In genomic region chr2:79460107-79460506, GRCm38 (mm10) we compare ENCODE assay signal across 15 mouse cellular contexts. TPM values are rescaled to one million over a fixed set of nuclear protein-coding genes. Genes with fewer than 3 reads are reported as not detected.
DNase-seq lines count a peak whose midpoint lies in the region; ATAC-seq and TF ChIP-seq lines count a peak whose summit lies in the region.
"Had no signal": no experiment of that assay in that cellular context is flagged by ENCODE, and none has a peak within 500 bp of the region (broad histone marks: within the 10 kb centered on the region; RNA-seq: fewer than 3 reads in every experiment).

No protein-coding gene starts in this region.

- ATAC-seq in hindbrain, embryonic 13.5 days (ENCODE audit: low FRiP score), result no peak
- ATAC-seq in midbrain, postnatal 0 days (ENCODE audit: low FRiP score), result no peak
- ATAC-seq: activated CD4-positive, CD25-positive, alpha-beta regulatory T cell, adult 4 months had no signal

- H3K27ac ChIP-seq in hindbrain, embryonic 13.5 days, result peak overlapping the region; percentile 74
- no peak overlapping the region for H3K27ac ChIP-seq in midbrain, postnatal 0 days (ENCODE audit: low read depth, low read length)
- H3K27ac ChIP-seq: embryonic facial prominence, embryonic 15.5 days had no signal

- 4% methylated on average over 14 of the region's 14 CpGs for WGBS in hindbrain, embryonic 13.5 days
- WGBS in midbrain, postnatal 0 days, result 6% methylated on average over 14 of the region's 14 CpGs

- peaks cover 48% of the 10 kb centered on the region for H3K4me1 ChIP-seq in hindbrain, embryonic 13.5 days (replicated peaks)
- H3K4me1 ChIP-seq in midbrain, postnatal 0 days (ENCODE audit: insufficient read depth, low read length), result peaks cover 5% of the 10 kb centered on the region

- H3K4me2 ChIP-seq in hindbrain, embryonic 13.5 days, result peak overlapping the region; percentile 52
- H3K4me2 ChIP-seq in midbrain, postnatal 0 days (ENCODE audit: low read depth, low read length, poor library complexity, severe bottlenecking), result peak overlapping the region; percentile 38
- H3K4me2 ChIP-seq: embryonic facial prominence, embryonic 15.5 days; heart, embryonic 11.5 days had no signal

- DNase-seq in embryo, embryonic 10.5 days (ENCODE audit: low spot score), result peak; percentile 15
- no peak for DNase-seq in embryo, embryonic 11 days
- DNase-seq in cerebellum, postnatal 25 days, result peak; percentile 46 to 67
- DNase-seq in midbrain, postnatal 0 days (ENCODE audit: low spot score), result no peak
- DNase-seq in heart, adult 8-10 months (ENCODE audit: low spot score), result no peak
- no peak for DNase-seq in lung, postnatal 14 days
- DNase-seq in thymus, postnatal 36 days, result no peak

- no peaks in the 10 kb centered on the region for H3K36me3 ChIP-seq in hindbrain, embryonic 13.5 days
- no peaks in the 10 kb centered on the region for H3K36me3 ChIP-seq in midbrain, postnatal 0 days (ENCODE audit: insufficient read depth, low read length)
- H3K36me3 ChIP-seq: embryonic facial prominence, embryonic 15.5 days had no signal

- peak overlapping the region; percentile 23 for H3K4me3 ChIP-seq in hindbrain, embryonic 13.5 days
- H3K4me3 ChIP-seq in midbrain, postnatal 0 days (ENCODE audit: low read depth, low read length), result peak overlapping the region; percentile 14; the same call in 1 of the 2 replicates
- H3K4me3 ChIP-seq: embryonic facial prominence, embryonic 15.5 days; myocyte had no signal

- no peaks in the 10 kb centered on the region for H3K9me3 ChIP-seq in hindbrain, embryonic 13.5 days
- H3K9me3 ChIP-seq in midbrain, postnatal 0 days (ENCODE audit: low read length), result no peaks in the 10 kb centered on the region
- H3K9me3 ChIP-seq: embryonic facial prominence, embryonic 15.5 days had no signal

- peaks cover 66% of the 10 kb centered on the region for H3K27me3 ChIP-seq in hindbrain, embryonic 13.5 days
- peaks cover 13% of the 10 kb centered on the region for H3K27me3 ChIP-seq in midbrain, postnatal 0 days (ENCODE audit: insufficient read depth, low read length)

- peak overlapping the region; percentile 59 for H3K9ac ChIP-seq in hindbrain, embryonic 13.5 days
- no peak overlapping the region for H3K9ac ChIP-seq in midbrain, postnatal 0 days (replicated peaks; ENCODE audit: low read length, poor library complexity, severe bottlenecking)
- H3K9ac ChIP-seq: embryonic facial prominence, embryonic 15.5 days had no signal

- no peak for TF ChIP-seq CTCF in midbrain, postnatal 0 days (IDR thresholded peaks at IDR 0.05)

RNA-seq across cellular contexts. Expression of gene Cerkl, which starts 3.5 kb away (rescaled TPM):
- 2.5 and 3.3 TPM in 2 replicates for polyA plus RNA-seq in hindbrain, embryonic 13.5 days (2015; fragmentation: Nextera tagmentation; extraction: Ambion mirVana)
- 0.11 and 0.47 TPM in 2 replicates for total RNA-seq in midbrain, postnatal 0 days (2014; rRNA removed)
- polyA plus RNA-seq in midbrain, postnatal 0 days (2015; fragmentation: Nextera tagmentation; extraction: Ambion mirVana), result 0.72 and 1.5 TPM in 2 replicates
- total RNA-seq in heart, adult 8-10 months (2022), result 1 to 10 TPM in 2 of 4 experiments, under 1 TPM in 2; 0.27 to 1.9 (median 1.2) TPM
- polyA plus RNA-seq: C2C12, myocyte had no signal

RNA-seq across cellular contexts. Expression of gene Neurod1, which starts 3.6 kb away (rescaled TPM):
- polyA plus RNA-seq in hindbrain, embryonic 13.5 days (2015; fragmentation: Nextera tagmentation; extraction: Ambion mirVana), result 50.7 and 53.7 TPM in 2 replicates
- 3.5 and 16.6 TPM in 2 replicates for total RNA-seq in midbrain, postnatal 0 days (2014; rRNA removed)
- polyA plus RNA-seq in midbrain, postnatal 0 days (2015; fragmentation: Nextera tagmentation; extraction: Ambion mirVana), result 4.1 and 6.2 TPM in 2 replicates
- not detected for total RNA-seq in heart, adult 8-10 months (2022)
- total RNA-seq: gastrocnemius, adult 18-20 months; liver, adult 2 months had no signal
- polyA plus RNA-seq: activated CD4-positive, CD25-positive, alpha-beta regulatory T cell, adult 4 months; C2C12; heart, embryonic 11.5 days; liver, adult 2 months; myocyte had no signal

Comparison
In these comparisons a context has a peak if more than half of its experiments do, and no peak if none do; other contexts are left out.
1. DNase-seq: peak in embryo, embryonic 10.5 days (single experiment) and cerebellum, postnatal 25 days (2 of 2); none in embryo, embryonic 11 days (single experiment), midbrain, postnatal 0 days (single experiment), heart, adult 8-10 months (single experiment), lung, postnatal 14 days (single experiment) and thymus, postnatal 36 days (0 of 2).